Mouse (Mus musculus): ENCODE measurements around the gene Lingo2. TPM values are rescaled to one million over a fixed set of nuclear protein-coding genes. Genes with fewer than 3 reads are reported as not detected.
"Not testable (repeated sequence)": the region's sequence is repeated elsewhere in the genome, so short reads cannot be mapped to it uniquely, and the experiment has no call there.

Lingo2 gene
- total and polyA plus RNA-seq, 3 experiments, result not detected

- Histone ChIP-seq H3K27ac (ENCODE audit: control insufficient read depth, low read depth, low read length) (no peak overlapping the region), H3K4me1 (ENCODE audit: control insufficient read depth in 1 of 2, insufficient read depth in 2 of 2, low read length in 2 of 2) (no peaks in the 10 kb centered on the region), H3K9ac (ENCODE audit: control insufficient read depth, low read depth, low read length, poor library complexity, severe bottlenecking) (no peak overlapping the region), H3K79me2 (ENCODE audit: control insufficient read depth, insufficient read depth, low read length, poor library complexity) (no peaks in the 10 kb centered on the region), H3K9me3 (replicated peaks; ENCODE audit: insufficient read depth, low read length) (no peaks in the 10 kb centered on the region), H3K27me3 (ENCODE audit: control insufficient read depth in 1 of 2, insufficient read depth in 2 of 2, low read length in 2 of 2) (no peaks in the 10 kb centered on the region), H3K4me3 (ENCODE audit: control insufficient read depth in 1 of 2, insufficient read depth in 1 of 2, low read depth in 2 of 2, low read length in 2 of 2) (no peak overlapping the region), H3K36me3 (ENCODE audit: control insufficient read depth in 1 of 2, insufficient read depth in 2 of 2, low read length in 2 of 2) (no peaks in the 10 kb centered on the region)
- no peak for DNase-seq (ENCODE audit: low read depth, low spot score)
- no peak for TF ChIP-seq POLR2A (IDR thresholded peaks at IDR 0.05; ENCODE audit: control insufficient read depth in 1 of 2, insufficient read depth in 1 of 2, low read depth in 1 of 2, low read length in 2 of 2, poor library complexity in 1 of 2)
- no peak for TF ChIP-seq MXI1 (IDR thresholded peaks at IDR 0.05; ENCODE audit: low read depth, low read length)
- no peak for TF ChIP-seq SMC3 (IDR thresholded peaks at IDR 0.05; ENCODE audit: low read depth, low read length)
These were observed 1256.4 kb downstream of the Lingo2 start for GRCm38 (mm10) chr4:35695137-35695522.

DNA sequence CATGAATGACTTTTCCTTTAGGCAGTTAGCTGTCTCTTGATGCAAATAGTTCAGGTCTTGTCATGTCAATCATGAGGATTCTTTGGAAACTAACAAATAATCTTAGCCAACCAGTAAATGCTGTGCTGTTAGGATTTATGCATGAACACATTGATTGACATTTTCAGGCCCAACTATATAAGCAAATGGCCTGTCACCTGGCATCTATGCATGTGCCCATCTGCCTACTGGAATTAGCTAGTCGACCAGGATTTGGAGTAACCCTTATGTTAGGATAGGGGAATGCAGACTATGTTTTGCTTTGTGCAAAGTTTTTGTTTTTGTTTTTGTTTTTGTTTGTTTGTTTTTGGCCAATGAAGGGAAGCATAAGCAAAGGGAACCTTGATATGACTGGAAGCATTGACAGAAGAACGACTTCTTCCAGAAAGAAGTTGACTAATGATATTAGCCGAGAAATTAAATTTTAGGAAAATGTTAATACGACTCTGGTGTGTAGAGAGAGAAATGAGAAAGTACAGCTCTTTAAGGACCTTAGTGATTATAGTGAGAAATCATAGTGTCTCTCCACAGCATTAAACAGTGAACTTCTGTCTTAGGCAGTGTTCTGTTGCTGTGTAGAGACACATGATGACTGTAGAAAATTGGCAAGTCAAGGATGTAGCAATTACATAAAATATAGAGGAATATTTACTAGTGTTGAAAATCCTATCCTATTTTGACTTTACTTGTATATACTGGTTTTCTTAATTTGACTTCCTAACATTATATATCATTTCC is 1257.0 kb downstream of the Lingo2 start:
- Histone ChIP-seq H3K36me3 (ENCODE audit: control insufficient read depth in 1 of 2, insufficient read depth in 2 of 2, low read length in 2 of 2) (no peaks in the 10 kb centered on the region), H3K79me2 (ENCODE audit: control insufficient read depth, insufficient read depth, low read length, poor library complexity) (no peaks in the 10 kb centered on the region), H3K4me3 (ENCODE audit: control insufficient read depth in 1 of 2, insufficient read depth in 1 of 2, low read depth in 2 of 2, low read length in 2 of 2) (no peak overlapping the region), H3K27me3 (ENCODE audit: control insufficient read depth in 1 of 2, insufficient read depth in 2 of 2, low read length in 2 of 2) (no peaks in the 10 kb centered on the region), H3K27ac (ENCODE audit: control insufficient read depth, low read depth, low read length) (no peak overlapping the region), H3K9me3 (replicated peaks; ENCODE audit: insufficient read depth, low read length) (no peaks in the 10 kb centered on the region), H3K9ac (ENCODE audit: control insufficient read depth, low read depth, low read length, poor library complexity, severe bottlenecking) (no peak overlapping the region), H3K4me1 (ENCODE audit: control insufficient read depth in 1 of 2, insufficient read depth in 2 of 2, low read length in 2 of 2) (no peaks in the 10 kb centered on the region)
- TF ChIP-seq MEF2A (IDR thresholded peaks at IDR 0.05; ENCODE audit: extremely low read depth, insufficient replicate concordance, low read depth, low read length, poor library complexity, severe bottlenecking) (no peak), CTCF (IDR thresholded peaks at IDR 0.05 in 2 of 3, conservative IDR thresholded peaks at IDR 0.05 in 1 of 3; ENCODE audit: control insufficient read depth in 1 of 3, insufficient read depth in 1 of 3, low read depth in 2 of 3, low read length in 3 of 3, poor library complexity in 1 of 3, severe bottlenecking in 1 of 3) (no peak), E2F4 (IDR thresholded peaks at IDR 0.05; ENCODE audit: borderline replicate concordance, low read depth, low read length) (no peak), USF2 (IDR thresholded peaks at IDR 0.05; ENCODE audit: borderline replicate concordance in 1 of 2, insufficient read depth in 1 of 2, low read depth in 1 of 2, low read length in 2 of 2) (no peak), GABPA (IDR thresholded peaks at IDR 0.05; ENCODE audit: low read depth, low read length) (no peak), RCOR1 (IDR thresholded peaks at IDR 0.05; ENCODE audit: low read depth, low read length) (no peak), TAL1 (IDR thresholded peaks at IDR 0.05; ENCODE audit: low read length) (no peak)
- no peak for DNase-seq (ENCODE audit: low read depth, low spot score)

DNA sequence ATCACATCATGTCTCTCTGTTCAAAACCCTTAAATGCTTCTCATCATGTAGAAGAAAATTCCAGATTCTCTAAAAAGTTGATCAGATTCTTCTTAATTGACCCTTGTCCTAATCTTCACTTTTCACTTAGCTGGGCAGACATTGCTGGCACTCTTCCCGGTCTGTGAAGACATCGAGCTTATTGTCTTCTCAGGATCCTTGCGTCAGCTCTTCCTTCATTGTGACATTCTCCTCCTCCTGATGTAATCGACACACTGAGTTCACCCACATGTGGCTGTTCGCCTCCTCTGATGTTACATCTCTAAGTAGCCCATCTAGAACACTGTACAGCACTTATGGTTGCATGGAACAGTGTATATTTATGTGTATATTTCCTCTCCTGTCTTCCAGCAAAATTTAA is 1261.0 kb downstream of the Lingo2 start:
- Histone ChIP-seq H3K4me1 (ENCODE audit: control insufficient read depth in 1 of 2, insufficient read depth in 2 of 2, low read length in 2 of 2) (no peaks in the 10 kb centered on the region), H3K9me3 (replicated peaks; ENCODE audit: insufficient read depth, low read length) (no peaks in the 10 kb centered on the region), H3K27ac (ENCODE audit: control insufficient read depth, low read depth, low read length) (no peak overlapping the region), H3K9ac (ENCODE audit: control insufficient read depth, low read depth, low read length, poor library complexity, severe bottlenecking) (no peak overlapping the region), H3K27me3 (ENCODE audit: control insufficient read depth in 1 of 2, insufficient read depth in 2 of 2, low read length in 2 of 2) (no peaks in the 10 kb centered on the region), H3K4me3 (ENCODE audit: control insufficient read depth in 1 of 2, insufficient read depth in 1 of 2, low read depth in 2 of 2, low read length in 2 of 2) (no peak overlapping the region), H3K36me3 (ENCODE audit: control insufficient read depth in 1 of 2, insufficient read depth in 2 of 2, low read length in 2 of 2) (no peaks in the 10 kb centered on the region), H3K79me2 (ENCODE audit: control insufficient read depth, insufficient read depth, low read length, poor library complexity) (no peaks in the 10 kb centered on the region)
- DNase-seq (ENCODE audit: low read depth, low spot score), result no peak
- TF ChIP-seq CHD2 (IDR thresholded peaks at IDR 0.05; ENCODE audit: low read length), result no peak

GRCm38 (mm10) chr4:35688498-35689240 is 1262.9 kb downstream of the Lingo2 start:
- not testable (repeated sequence) for H3K9ac ChIP-seq (ENCODE audit: control insufficient read depth, low read depth, low read length, poor library complexity, severe bottlenecking); H3K4me3 ChIP-seq (ENCODE audit: control insufficient read depth in 1 of 2, insufficient read depth in 1 of 2, low read depth in 2 of 2, low read length in 2 of 2); DNase-seq (ENCODE audit: low read depth, low spot score); H3K4me1 ChIP-seq (ENCODE audit: control insufficient read depth in 1 of 2, insufficient read depth in 2 of 2, low read length in 2 of 2); H3K36me3 ChIP-seq (ENCODE audit: control insufficient read depth in 1 of 2, insufficient read depth in 2 of 2, low read length in 2 of 2); H3K27ac ChIP-seq (ENCODE audit: control insufficient read depth, low read depth, low read length); H3K79me2 ChIP-seq (ENCODE audit: control insufficient read depth, insufficient read depth, low read length, poor library complexity); H3K27me3 ChIP-seq (ENCODE audit: control insufficient read depth in 1 of 2, insufficient read depth in 2 of 2, low read length in 2 of 2); H3K9me3 ChIP-seq (replicated peaks; ENCODE audit: insufficient read depth, low read length)

Measured in MEL (cell line).